Mouse (Mus musculus): ENCODE measurements at regions not wholly inside any gene's neighbourhood (a gene's known extent, or its start where the extent isn't known, plus 50 kb on each side); places are given as distances from the start of the nearest gene placed in this dataset.

GRCm38 (mm10) chr14:18391824-18392486 is 60.3 kb upstream of the Ube2e1 start:
- DNase-seq, result no peak

- DNase-seq, result no peak
Observed at GRCm38 (mm10) chr14:18389390-18389789, 57.7 kb upstream of the Ube2e1 start.

GRCm38 (mm10) chr14:18385953-18386668 is 54.5 kb upstream of the Ube2e1 start:
- DNase-seq, result no peak

Data from cerebellum, adult 9-10 months (tissue).